Mouse (Mus musculus) CH12.LX (cell line): ENCODE measurements around the gene Ap1g1. TPM values are rescaled to one million over a fixed set of nuclear protein-coding genes. Genes with fewer than 3 reads are reported as not detected.

Experiments
- DNase-seq: peaks from one replicate; pipeline ENCODE4 v3.0.0-alpha.2; 2013; ENCODE audit errors: extremely low read depth
- H3K27ac ChIP-seq: 2 replicates; pipeline ENCODE4 v1.5.1; 2012; ENCODE audit warnings: low read depth, mild to moderate bottlenecking, control low read depth, moderate library complexity; ENCODE audit not compliant: insufficient read depth
- H3K27me3 ChIP-seq: replicated peaks from 2 replicates; pipeline ENCODE3; 2012; ENCODE audit warnings: inconsistent platforms
- H3K36me3 ChIP-seq, 2 experiments: replicated peaks in 1 of 2; 2 replicates each; pipeline versions ENCODE3 to v1.6.1; 2012; ENCODE audit warnings: inconsistent platforms in 1 of 2, low read length in 1 of 2, mild to moderate bottlenecking in 1 of 2, mixed read lengths in 1 of 2, moderate library complexity in 1 of 2; ENCODE audit not compliant: control insufficient read depth in 1 of 2, insufficient read depth in 1 of 2
- H3K4me1 ChIP-seq, 2 experiments: 2 replicates each; pipeline ENCODE4 v1.6.1; 2012; ENCODE audit warnings: inconsistent platforms in 1 of 2, moderate library complexity in 1 of 2; ENCODE audit not compliant: insufficient read depth in 2 of 2, control insufficient read depth in 1 of 2
- H3K4me2 ChIP-seq: 2 replicates; pipeline ENCODE4 v1.6.1; 2012; ENCODE audit warnings: low read depth, mild to moderate bottlenecking, control low read depth; ENCODE audit not compliant: poor library complexity, insufficient read depth, severe bottlenecking
- H3K4me3 ChIP-seq, 3 experiments: fragments of 150-350 bp in 1 of 3; sonication (generic) in 1 of 3; replicated peaks in 1 of 3; 2 replicates each; pipeline versions ENCODE3 to v1.5.1; 2011 to 2012; ENCODE audit warnings: low read depth in 2 of 3, low read length in 2 of 3, mild to moderate bottlenecking in 2 of 3, moderate library complexity in 2 of 3, control low read depth in 1 of 3, improper control_type of control experiment in 1 of 3, inconsistent platforms in 1 of 3, mixed read lengths in 1 of 3; ENCODE audit not compliant: poor library complexity in 1 of 3
- H3K79me2 ChIP-seq: replicated peaks from 2 replicates; pipeline ENCODE4 v1.6.1; 2012; ENCODE audit warnings: mild to moderate bottlenecking, moderate library complexity; ENCODE audit not compliant: control insufficient read depth, poor library complexity, insufficient read depth, severe bottlenecking; ENCODE audit errors: extremely low read depth
- H3K9ac ChIP-seq: 2 replicates; pipeline ENCODE4 v1.6.1; 2012; ENCODE audit warnings: low read depth, mild to moderate bottlenecking, control low read depth, moderate library complexity; ENCODE audit not compliant: insufficient read depth
- H3K9me3 ChIP-seq: replicated peaks from 2 replicates; pipeline ENCODE3; 2012; ENCODE audit warnings: low read length, inconsistent platforms, mixed read lengths
- BHLHE40 ChIP-seq: IDR thresholded peaks from 2 replicates; pipeline ENCODE4 v1.6.1; 2011; ENCODE audit warnings: mild to moderate bottlenecking, low read depth, low read length, improper control_type of control experiment
- CHD2 ChIP-seq: IDR thresholded peaks from 2 replicates; pipeline ENCODE4 v1.6.1; 2011; ENCODE audit warnings: low read length, improper control_type of control experiment
- CTCF ChIP-seq, 2 experiments: IDR thresholded peaks in 1 of 2; conservative IDR thresholded peaks in 1 of 2; 2 replicates each; pipeline ENCODE4 v1.5.1; 2011 to 2012; ENCODE audit warnings: low read depth in 2 of 2, low read length in 2 of 2, improper control_type of control experiment in 1 of 2, inconsistent platforms in 1 of 2, mild to moderate bottlenecking in 1 of 2, moderate library complexity in 1 of 2
- EP300 ChIP-seq: IDR thresholded peaks from 2 replicates; pipeline ENCODE4 v1.6.1; 2011; ENCODE audit warnings: low read length, improper control_type of control experiment
- ETS1 ChIP-seq: conservative IDR thresholded peaks from 2 replicates; pipeline ENCODE4 v1.6.1; 2012; ENCODE audit warnings: low read depth, mild to moderate bottlenecking, inconsistent platforms, low read length, improper control_type of control experiment, moderate library complexity
- JUND ChIP-seq: conservative IDR thresholded peaks from 2 replicates; pipeline ENCODE4 v1.6.1; 2011; ENCODE audit warnings: low read depth, low read length, improper control_type of control experiment
- KAT2A ChIP-seq: IDR thresholded peaks from 2 replicates; pipeline ENCODE4 v1.6.1; 2012; ENCODE audit warnings: low read length, improper control_type of control experiment, inconsistent platforms; ENCODE audit not compliant: insufficient replicate concordance
- MXI1 ChIP-seq: IDR thresholded peaks from 2 replicates; pipeline ENCODE4 v1.6.1; 2011; ENCODE audit warnings: mild to moderate bottlenecking, low read depth, low read length, improper control_type of control experiment
- MYC ChIP-seq: IDR thresholded peaks from 2 replicates; pipeline ENCODE4 v1.6.1; 2011; ENCODE audit warnings: low read depth, mild to moderate bottlenecking, improper control_type of control experiment, low read length
- NRF1 ChIP-seq: IDR thresholded peaks from 2 replicates; pipeline ENCODE4 v1.6.1; 2014; ENCODE audit warnings: low read depth, mild to moderate bottlenecking, inconsistent platforms, low read length, improper control_type of control experiment, moderate library complexity
- PAX5 ChIP-seq: IDR thresholded peaks from 2 replicates; pipeline ENCODE4 v1.6.1; 2012; ENCODE audit warnings: low read length, inconsistent platforms, mixed read lengths
- POLR2A ChIP-seq: IDR thresholded peaks from 2 replicates; pipeline ENCODE4 v1.6.1; 2011; ENCODE audit warnings: low read depth, mild to moderate bottlenecking, improper control_type of control experiment, low read length
- SMC3 ChIP-seq: IDR thresholded peaks from 2 replicates; pipeline ENCODE4 v1.6.1; 2011; ENCODE audit warnings: low read depth, low read length, improper control_type of control experiment
- TBP ChIP-seq: conservative IDR thresholded peaks from 2 replicates; pipeline ENCODE4 v1.6.1; 2011; ENCODE audit warnings: low read depth, low read length, improper control_type of control experiment
- USF1 ChIP-seq: IDR thresholded peaks from 2 replicates; pipeline ENCODE4 v1.6.1; 2014; ENCODE audit warnings: low read depth, mild to moderate bottlenecking, inconsistent platforms, low read length, improper control_type of control experiment
- ZKSCAN1 ChIP-seq: IDR thresholded peaks from 2 replicates; pipeline ENCODE4 v1.6.1; 2012; ENCODE audit warnings: low read depth, inconsistent platforms, low read length, improper control_type of control experiment, borderline replicate concordance
- ZNF384 ChIP-seq: IDR thresholded peaks from 2 replicates; pipeline ENCODE4 v1.6.1; 2012; ENCODE audit warnings: low read depth, low read length, improper control_type of control experiment, inconsistent platforms
- dilution Hi-C: fragments of 300-500 bp; cut with MboI; formaldehyde crosslinking; loops from 2 replicates; pipeline ENCODE4 v1.14.3; 2020; ENCODE audit warnings: low sequenced_read_pairs; ENCODE audit not compliant: extremely low pct_unique_long_range_greater_than_20kb, extremely low pct_ligation_motif_present
- in situ Hi-C: fragments of 300-500 bp; cut with MboI; formaldehyde crosslinking; loops from 3 replicates; pipeline ENCODE4 v1.14.3; 2019; ENCODE audit warnings: low sequenced_read_pairs, low pct_ligation_motif_present, low pct_unique_long_range_greater_than_20kb, mixed read lengths
- polyA plus RNA-seq: library from polyadenylated mRNA; unstranded; fragments of >175 nt; gene quantifications from 2 replicates; pipeline ENCODE4 v1.2.1, GENCODE M21; 2012; ENCODE audit warnings: low read depth; ENCODE audit not compliant: insufficient read length
- total RNA-seq, 2 experiments: library from RNA; depleted of rRNA; stranded (reverse); fragments of 300-350 nt in 1 of 2; fragments of >200 nt in 1 of 2; gene quantifications; 2 replicates each; pipeline ENCODE4 v1.2.3; 2012 to 2014

Gene Ap1g1
- total and polyA plus RNA-seq, 3 experiments: 29.5 to 60.4 (median 40.8) TPM

- TF ChIP-seq NRF1 (no peak), SMC3 (peak; percentile 12; the same call in 1 of the 2 replicates), EP300 (peak; percentile 86), MXI1 (no peak)
Observed at GRCm38 (mm10) chr8:109863398-109863797, 85.0 kb downstream of the Ap1g1 start (continued).

DNA sequence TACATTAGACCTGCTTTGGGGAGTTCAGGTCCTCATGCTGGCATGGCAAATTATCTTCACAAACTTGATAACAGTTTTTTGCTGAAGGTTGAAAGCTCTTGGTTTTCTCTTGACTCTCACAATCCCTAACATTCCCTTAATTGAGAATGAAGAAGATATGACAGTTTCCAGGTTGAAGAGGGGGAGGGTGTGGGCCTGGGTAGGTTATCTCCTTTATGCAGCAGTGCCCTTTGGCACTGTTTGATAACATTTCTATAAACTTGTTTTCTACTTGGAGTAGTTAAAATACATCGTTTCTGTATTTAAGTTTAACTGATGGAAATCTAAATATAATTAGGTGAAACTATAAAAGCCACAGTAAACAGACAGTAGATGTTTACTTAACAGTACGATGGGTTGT is 86.4 kb downstream of the Ap1g1 start:
- Histone ChIP-seq H3K27ac (no peak overlapping the region), H3K79me2 (no peaks in the 10 kb centered on the region), H3K4me3 (no peak overlapping the region), H3K9ac (no peak overlapping the region), H3K9me3 (no peaks in the 10 kb centered on the region), H3K27me3 (no peaks in the 10 kb centered on the region), H3K4me1 (peaks cover 2 to 40% of the 10 kb centered on the region in 2 experiments; a peak in 3 of 4 replicates), H3K4me2 (no peak overlapping the region), H3K36me3 (peaks cover 17 to 33% of the 10 kb centered on the region in 2 experiments)
- no peak for DNase-seq
- no peak for TF ChIP-seq KAT2A
- TF ChIP-seq PAX5: no peak
- no peak for TF ChIP-seq CTCF (conservative IDR thresholded peaks at IDR 0.05 in 1 of 2, IDR thresholded peaks at IDR 0.05 in 1 of 2; ENCODE audit: low read depth in 2 of 2, low read length in 2 of 2)
- TF ChIP-seq MYC: no peak
- TF ChIP-seq CHD2: no peak
- no peak for TF ChIP-seq BHLHE40
- TF ChIP-seq POLR2A: no peak
- no peak for TF ChIP-seq NRF1
- TF ChIP-seq ZNF384: no peak
- no peak for TF ChIP-seq TBP
- TF ChIP-seq EP300: no peak
- no peak for TF ChIP-seq ETS1
- TF ChIP-seq JUND: no peak
- TF ChIP-seq USF1: no peak
- TF ChIP-seq ZKSCAN1: no peak
- in situ Hi-C loops (loop anchor here (5.0 kb wide), 1 partner anchor 38 kb away; no protein-coding TSS in a partner anchor), dilution Hi-C loops (no loop called here)

DNA sequence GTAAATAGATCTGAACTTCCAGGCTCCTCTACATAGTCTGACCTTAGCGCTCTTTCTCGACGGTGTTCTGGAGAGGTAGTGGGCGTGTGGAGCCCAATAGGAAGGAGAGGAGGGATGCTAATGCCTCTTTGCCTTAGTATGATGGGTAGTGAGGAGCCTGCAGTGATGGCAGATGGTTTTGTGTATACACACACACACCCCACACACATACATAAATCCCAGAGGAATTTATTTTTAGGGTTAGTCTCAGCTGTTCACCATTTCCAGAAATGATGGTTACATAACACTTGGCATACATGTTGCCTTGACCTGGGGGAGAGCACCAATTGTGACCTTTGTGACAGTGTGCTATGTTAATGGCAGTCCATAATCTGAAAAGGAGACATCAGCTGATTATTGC is 87.2 kb downstream of the Ap1g1 start:
- Histone ChIP-seq H3K9ac (no peak overlapping the region), H3K27ac (no peak overlapping the region), H3K4me3 (no peak overlapping the region), H3K4me1 (peaks cover 2 to 40% of the 10 kb centered on the region in 2 experiments; a peak in 3 of 4 replicates), H3K36me3 (peaks cover 9 to 25% of the 10 kb centered on the region in 2 experiments), H3K4me2 (no peak overlapping the region), H3K27me3 (no peaks in the 10 kb centered on the region), H3K79me2 (no peaks in the 10 kb centered on the region), H3K9me3 (no peaks in the 10 kb centered on the region)
- in situ Hi-C loops (loop anchor here (5.0 kb wide), 1 partner anchor 37 kb away; no protein-coding TSS in a partner anchor), dilution Hi-C loops (no loop called here)
- TF ChIP-seq CHD2 (no peak), BHLHE40 (no peak), ETS1 (no peak)
- DNase-seq: no peak
